Mouse (Mus musculus) kidney, postnatal 10 days (tissue): ENCODE measurements at regions not wholly inside any gene's neighbourhood (a gene's known extent, or its start where the extent isn't known, plus 50 kb on each side); places are given as distances from the start of the nearest gene placed in this dataset.

Experiments
- DNase-seq: peaks from one replicate; pipeline ENCODE4 v3.0.0; 2021; ENCODE audit warnings: mixed read lengths

- DNase-seq: no peak
Observed at GRCm38 (mm10) chr9:74021339-74021738, 52.6 kb upstream of the Unc13c start.

- no peak for DNase-seq
Observed at GRCm38 (mm10) chr9:74023922-74024321, 55.2 kb upstream of the Unc13c start.

GRCm38 (mm10) chr9:74026131-74026530, 57.4 kb upstream of the Unc13c start:
- DNase-seq: no peak

GRCm38 (mm10) chr9:74028438-74028837, 59.7 kb upstream of the Unc13c start:
- peak; percentile 43 for DNase-seq

- peak; percentile 59 for DNase-seq
Observed at GRCm38 (mm10) chr9:74045936-74046335, 64.2 kb upstream of the Wdr72 start.

- no peak for DNase-seq
Observed at GRCm38 (mm10) chr9:74049776-74050175, 60.4 kb upstream of the Wdr72 start.

DNA sequence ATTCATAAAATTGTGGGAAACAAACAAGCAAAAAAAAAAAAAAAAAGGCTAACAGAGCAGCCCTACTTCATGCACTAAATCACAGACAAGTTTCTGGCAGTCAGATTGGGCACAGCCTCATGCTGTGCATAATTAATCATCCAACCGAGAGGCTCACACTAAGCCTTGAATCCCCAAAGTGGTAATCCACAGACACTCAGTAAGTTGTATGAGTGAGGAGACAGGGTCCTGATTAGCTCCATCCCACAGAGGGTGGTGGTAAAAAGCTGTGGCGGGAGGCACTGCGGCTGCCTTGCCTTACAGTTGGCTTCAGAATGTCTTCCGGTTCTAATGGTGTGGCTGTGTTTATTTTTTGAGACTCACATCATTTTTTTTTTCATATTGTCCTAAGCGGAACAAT, 53.4 kb upstream of the Wdr72 start:
- no peak for DNase-seq

- no peak for DNase-seq
Observed at GRCm38 (mm10) chr9:74057476-74058076, 52.6 kb upstream of the Wdr72 start.

DNA sequence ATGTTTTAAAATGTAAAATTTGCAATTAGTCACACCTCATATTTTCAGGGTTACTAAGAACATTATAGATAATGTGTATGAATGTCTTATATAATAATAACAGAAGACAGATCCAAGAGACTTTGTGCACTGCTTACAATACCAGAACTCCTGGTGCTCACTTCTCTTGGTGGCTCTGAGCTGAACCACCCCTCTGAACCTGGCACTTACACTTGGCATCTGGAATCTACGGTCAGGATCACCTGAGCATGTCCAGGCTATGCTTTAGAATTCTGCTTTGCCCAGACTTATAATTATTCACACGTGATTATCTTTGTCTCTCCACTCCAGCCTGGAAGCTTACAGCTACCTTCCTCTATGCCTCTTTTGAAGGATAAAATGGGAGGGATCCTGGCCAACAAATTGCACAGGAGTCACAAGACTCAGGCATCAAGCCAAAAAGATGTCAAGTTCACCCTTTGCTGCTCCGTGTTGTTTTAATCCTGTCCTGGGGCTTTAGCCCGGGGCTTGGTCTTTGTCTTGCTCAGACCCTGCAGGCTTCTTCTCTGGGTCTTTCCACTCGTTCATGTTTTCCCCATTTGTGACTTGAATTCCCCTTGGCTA, 51.8 kb upstream of the Wdr72 start:
- DNase-seq: peak; percentile 25
